Mouse (Mus musculus) cerebellum, postnatal 36 days (tissue): ENCODE measurements around the gene Adam12.

Experiments
- DNase-seq, 2 experiments: peaks; one replicate each; pipeline ENCODE4 v3.0.0; 2021 to 2022; ENCODE audit warnings: mixed read lengths in 2 of 2

Adam12 gene

DNA sequence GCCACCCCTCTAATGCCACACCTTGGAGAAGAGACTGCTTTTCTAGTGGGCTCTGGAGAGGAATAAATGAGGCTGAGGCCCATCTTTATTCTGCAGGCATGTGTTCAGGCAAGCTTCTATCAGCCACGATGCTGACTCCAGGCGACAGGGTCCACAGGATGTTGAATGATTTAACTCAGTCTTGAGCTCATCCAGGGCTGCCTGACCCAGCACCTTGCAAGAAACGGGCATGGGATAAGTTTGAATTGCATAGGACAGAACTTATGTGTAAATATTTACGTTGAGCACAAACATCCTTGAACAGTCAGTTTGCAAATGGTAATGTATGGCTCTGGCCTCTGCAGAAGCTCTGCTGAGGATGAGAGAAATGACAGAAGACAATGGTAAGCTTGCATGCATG, 372.4 kb downstream of the Adam12 start:
- DNase-seq = no peak

DNA sequence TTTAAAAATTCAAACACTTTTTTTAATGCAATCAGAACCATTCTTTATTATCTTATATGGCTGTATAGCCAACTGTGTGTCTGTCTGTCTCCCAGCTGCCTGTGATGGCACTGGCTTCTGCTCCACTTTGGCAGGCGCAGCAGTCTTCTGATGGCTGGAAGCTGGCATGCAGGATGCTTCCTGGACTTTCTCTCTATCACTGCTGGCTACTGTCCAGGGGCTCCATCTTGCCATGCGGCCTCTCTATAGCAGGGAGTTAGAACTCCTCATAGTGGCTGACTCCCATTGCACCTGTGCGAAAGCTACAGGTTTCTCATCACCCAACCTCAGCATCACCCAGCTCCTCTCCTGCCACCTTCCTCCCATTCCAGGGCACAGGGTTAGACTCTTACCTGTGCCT, 373.4 kb downstream of the Adam12 start:
- DNase-seq = peak; percentile 27 to 34

GRCm38 (mm10) chr7:133856278-133856677, 375.7 kb downstream of the Adam12 start:
- peak; percentile 59 to 77 for DNase-seq

DNA sequence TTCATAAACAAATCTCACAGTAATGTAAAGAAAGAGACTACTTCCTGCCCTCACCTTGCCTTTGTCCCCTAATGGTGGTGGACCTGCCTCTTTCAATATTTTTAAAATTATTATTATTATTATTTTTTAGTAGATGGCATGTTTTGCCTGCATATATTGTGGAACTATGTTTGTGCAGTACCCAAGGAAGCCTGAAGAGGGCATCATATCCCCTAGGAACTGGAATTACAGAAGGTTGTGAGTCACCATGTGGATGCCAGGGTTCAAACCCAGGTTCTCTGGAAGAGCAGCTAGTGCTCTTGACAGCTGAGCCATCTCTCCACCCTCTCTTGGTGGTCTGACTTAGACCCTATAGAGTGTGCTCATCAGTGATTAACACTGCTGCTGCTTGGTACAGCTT, 381.2 kb downstream of the Adam12 start:
- no peak for DNase-seq

DNA sequence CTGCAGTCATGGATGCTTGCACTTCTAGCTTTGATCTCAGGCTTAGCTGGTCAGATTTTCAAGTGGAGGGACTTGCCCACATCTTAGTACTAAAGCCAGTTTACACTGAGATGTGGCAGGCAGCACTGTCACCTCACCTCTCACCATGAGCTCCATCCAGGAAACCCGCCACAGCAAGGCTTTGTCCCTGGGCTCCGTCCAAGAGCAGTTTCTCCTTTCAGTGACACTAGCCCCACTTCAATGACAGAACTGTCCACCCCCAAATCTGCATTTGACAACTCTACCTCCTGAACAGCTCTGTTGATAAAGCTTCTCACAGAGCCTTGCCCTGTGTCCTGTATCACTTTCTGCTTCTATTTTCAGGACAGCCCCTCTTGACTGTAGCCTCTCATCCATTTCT, 383.8 kb downstream of the Adam12 start:
- no peak for DNase-seq

GRCm38 (mm10) chr7:133847175-133847574, 384.8 kb downstream of the Adam12 start:
- no peak for DNase-seq

DNA sequence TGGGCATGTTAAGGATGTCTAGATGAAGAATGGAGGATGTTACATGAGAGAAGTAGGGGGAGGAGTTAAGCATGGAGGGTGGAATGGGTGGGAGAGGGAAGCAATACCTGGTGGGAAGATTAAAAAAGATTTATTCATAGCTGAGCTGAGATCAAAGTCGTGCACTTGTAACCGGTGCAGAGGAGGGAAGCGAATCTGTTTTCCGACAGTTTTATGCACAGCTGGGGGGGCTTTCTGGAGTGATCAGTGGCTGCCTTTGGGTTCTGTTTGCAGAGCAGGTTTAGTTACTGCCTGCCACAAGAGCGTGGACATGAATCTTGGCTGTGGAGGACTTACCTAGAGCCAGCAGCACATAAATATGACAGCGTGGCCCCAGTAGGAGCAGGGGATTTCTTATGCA, 389.9 kb downstream of the Adam12 start:
- no peak for DNase-seq

GRCm38 (mm10) chr7:133839546-133839945, 392.4 kb downstream of the Adam12 start:
- DNase-seq = peak in 1 of 2 experiments; percentile 4
